Mouse (Mus musculus) brain, embryonic 14.5 days (tissue): ENCODE measurements around the gene Prdm1.
A peak's percentile ranks its signal among the peaks of the same experiment; 100 is the strongest.

Experiments
- CTCF ChIP-seq: fragments of 200-500 bp; IDR thresholded peaks from 2 replicates; pipeline ENCODE4 v1.5.1; 2012; ENCODE audit warnings: inconsistent platforms, mild to moderate bottlenecking, moderate library complexity, borderline replicate concordance; ENCODE audit not compliant: insufficient read depth, insufficient read length; ENCODE audit errors: extremely low read depth
- POLR2A ChIP-seq: fragments of 200-500 bp; IDR thresholded peaks from 2 replicates; pipeline ENCODE4 v1.6.1; 2012; ENCODE audit warnings: mild to moderate bottlenecking, inconsistent platforms, borderline replicate concordance; ENCODE audit not compliant: poor library complexity, insufficient read depth, insufficient read length, severe bottlenecking; ENCODE audit errors: extremely low read depth

DNA sequence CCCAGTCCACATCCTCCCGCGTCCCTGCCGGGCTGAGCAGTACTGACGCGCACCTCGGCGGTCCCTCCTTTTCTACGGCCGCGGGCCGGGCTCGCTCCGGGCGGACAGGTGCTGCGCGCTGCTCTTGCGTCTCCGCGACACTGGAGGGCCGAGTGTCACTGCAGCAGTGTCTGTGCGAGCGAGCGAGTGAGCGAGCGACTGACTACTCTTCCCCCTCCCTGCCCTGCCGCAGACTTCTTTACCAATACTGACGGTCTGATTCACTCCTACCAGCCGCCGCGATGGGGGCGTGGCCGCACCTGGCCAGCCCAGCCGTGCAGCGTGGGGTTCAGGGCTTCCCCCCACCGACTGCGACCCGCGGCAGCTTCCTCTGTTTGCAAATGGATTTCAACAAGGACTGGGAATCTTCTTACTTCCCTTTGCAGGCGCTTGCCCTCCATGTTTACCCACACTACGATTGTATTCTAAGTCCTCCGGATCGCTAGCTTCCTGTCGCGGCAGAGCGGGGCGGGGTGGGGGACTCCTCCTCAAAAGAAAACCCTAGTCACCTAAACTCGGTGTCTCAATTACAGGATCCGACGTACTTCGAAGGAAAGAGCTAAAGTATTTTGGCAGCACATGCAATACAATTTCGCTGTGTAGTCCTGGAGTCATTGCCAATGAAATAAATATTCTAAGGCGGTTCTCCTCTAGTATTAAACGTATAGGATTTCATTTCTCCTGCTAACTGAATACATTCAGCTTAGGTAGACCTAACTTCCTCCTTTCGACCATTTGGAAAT is 69.6 kb downstream of the Prdm1 start:
- TF ChIP-seq CTCF (peak; percentile 41; the same call in 1 of the 2 replicates), POLR2A (no peak)
